Mouse (Mus musculus) CD4-positive naive resting alpha-beta T cell, adult 76 days (primary cell): ENCODE measurements around the gene Cnmd. TPM values are rescaled to one million over a fixed set of nuclear protein-coding genes. Genes with fewer than 3 reads are reported as not detected.

Source experiments
- total RNA-seq: library from RNA; stranded (reverse); gene quantifications from one replicate; pipeline ENCODE4 v1.2.4, GENCODE M21; 2023

The Cnmd gene
- total RNA-seq: not detected

DNA sequence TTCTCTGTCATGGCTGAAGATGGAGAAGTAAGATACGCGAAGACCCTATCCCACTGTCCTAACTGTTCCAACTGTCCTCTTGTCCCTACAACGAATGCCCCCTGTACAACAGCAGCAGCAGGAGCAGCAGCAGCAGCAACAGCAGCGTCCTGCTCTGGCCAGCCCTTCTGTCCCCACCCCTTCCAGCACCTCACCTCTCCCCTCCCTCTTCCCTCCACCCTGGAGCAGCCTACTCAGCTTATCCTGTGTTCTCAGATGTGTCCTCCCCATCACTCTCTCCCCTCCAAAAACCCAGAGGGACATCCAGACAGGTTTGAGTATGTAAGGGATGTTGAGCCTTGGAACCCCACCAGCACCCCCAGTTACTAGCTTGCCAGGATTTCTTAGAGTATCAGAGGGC, at the start of gene Cnmd:
TSS of gene Cnmd (minus strand) at position 170 of the 400 bp plus-strand sequence.

Other genes starting within 250 kb of the Cnmd start
- gene Kbtbd7, start 235.7 kb downstream of the Cnmd start, total RNA-seq: 10.3 TPM
- 0.23 TPM for gene Kbtbd6, start 210.3 kb downstream of the Cnmd start, total RNA-seq
- gene Elf1, start 181.0 kb downstream of the Cnmd start, total RNA-seq: 243 TPM
- 24.9 TPM for gene Wbp4, start 180.7 kb downstream of the Cnmd start, total RNA-seq
- 79.8 TPM for gene Sugt1, start 74.5 kb downstream of the Cnmd start, total RNA-seq
- not detected for gene Pcdh8, start 109.1 kb upstream of the Cnmd start, total RNA-seq